Mouse (Mus musculus) kidney, postnatal 10 days (tissue): ENCODE measurements around the gene Iah1.

ENCODE experiments used
- DNase-seq: peaks from one replicate; pipeline ENCODE4 v3.0.0; 2021; ENCODE audit warnings: mixed read lengths

Gene Iah1

DNA sequence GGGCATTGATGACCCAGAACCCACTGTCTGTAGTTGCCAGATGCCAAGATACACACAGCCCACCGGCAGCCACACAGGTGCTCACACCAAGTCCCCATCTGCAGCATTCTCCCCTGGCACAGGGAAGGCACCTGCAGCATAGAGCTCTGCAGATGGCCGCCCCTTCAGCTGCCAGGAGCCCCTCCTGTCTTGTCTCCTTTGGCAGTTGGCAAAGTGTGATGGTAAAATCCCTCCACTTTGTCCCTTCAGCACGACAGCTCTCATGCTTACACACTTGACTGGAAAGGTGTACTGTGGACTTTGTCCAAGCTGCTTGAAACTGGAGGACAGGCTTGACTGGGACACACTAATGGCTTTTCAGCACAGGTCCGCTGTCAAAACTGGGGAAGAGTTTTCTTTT, 4.1 kb downstream of the Iah1 start:
- DNase-seq, result no peak

DNA sequence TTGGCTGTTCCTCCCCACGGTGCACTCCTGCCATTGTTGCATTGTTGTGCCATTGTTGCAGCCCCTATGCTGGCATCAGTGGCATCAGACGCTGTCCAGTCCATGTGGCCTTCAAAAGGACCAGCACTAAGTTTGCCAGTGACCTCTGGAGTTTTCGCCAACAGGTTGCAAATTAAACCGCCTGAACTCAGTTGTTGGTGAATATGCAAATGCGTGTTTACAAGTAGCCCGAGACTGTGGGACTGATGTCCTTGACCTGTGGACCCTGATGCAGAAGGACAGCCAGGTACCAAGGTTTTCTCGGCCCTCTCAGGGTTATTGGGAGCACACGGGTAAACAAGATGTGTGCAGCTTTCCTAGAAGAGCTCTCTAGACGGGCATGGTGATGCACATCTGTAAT, 5.0 kb downstream of the Iah1 start:
- no peak for DNase-seq

DNA sequence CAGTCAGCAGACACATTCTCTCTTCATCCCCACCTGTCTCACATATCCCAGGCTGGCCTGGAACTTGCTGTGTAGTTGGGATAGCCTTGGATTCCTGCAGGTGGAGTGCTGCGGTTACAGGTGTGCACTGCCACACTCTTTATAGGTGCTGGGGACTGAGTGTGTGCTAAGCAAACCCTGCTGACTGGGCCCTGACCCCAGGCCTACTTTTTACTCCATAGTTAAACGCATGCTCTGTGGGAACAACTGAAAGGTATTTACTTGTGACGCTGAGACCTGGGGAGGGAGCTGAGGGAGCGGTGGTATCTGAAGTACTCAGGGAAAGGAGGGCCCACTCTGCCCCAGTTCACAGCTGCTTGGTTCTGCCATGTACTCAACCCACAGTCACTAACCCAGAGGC, 6.1 kb downstream of the Iah1 start:
- DNase-seq, result no peak

DNA sequence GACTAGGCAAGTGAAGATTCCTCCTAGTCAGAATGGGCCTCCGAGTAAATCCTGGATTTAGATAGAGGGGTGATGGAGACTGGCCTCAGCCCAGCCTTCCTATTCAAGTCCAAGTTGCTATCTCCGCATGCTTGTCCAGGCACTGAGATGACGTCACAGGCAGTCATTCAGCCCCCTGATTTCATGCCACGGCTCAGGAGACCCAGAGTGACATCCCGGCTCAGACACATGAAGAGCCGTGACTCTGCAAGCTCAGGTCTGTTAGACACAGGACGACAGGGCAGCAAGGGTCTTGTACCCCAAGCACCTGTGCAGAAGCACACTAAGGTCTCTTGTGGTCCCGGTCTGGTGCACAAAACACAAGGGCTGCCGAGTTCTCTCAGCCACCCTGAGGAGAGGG, 6.7 kb downstream of the Iah1 start:
- DNase-seq, result no peak

DNA sequence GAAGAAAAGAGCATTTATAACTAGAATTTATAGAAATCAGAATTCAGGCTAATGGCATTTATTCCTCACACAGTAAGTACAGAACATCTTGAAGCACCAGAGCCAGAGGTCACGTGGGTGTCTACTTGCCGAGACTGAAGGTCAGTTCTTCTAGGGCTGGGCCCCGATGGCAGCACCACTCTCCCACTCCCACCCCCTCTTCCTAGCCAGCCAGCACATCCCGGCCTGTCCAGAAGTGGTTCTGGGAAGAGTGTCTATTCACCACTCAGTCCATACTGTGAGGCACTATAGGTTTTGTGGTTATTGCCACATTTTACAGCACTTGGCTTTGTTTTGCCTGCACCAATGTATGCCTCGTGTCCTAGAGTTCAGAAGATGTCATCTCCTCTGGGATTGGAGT, 7.9 kb downstream of the Iah1 start:
- DNase-seq, result no peak

DNA sequence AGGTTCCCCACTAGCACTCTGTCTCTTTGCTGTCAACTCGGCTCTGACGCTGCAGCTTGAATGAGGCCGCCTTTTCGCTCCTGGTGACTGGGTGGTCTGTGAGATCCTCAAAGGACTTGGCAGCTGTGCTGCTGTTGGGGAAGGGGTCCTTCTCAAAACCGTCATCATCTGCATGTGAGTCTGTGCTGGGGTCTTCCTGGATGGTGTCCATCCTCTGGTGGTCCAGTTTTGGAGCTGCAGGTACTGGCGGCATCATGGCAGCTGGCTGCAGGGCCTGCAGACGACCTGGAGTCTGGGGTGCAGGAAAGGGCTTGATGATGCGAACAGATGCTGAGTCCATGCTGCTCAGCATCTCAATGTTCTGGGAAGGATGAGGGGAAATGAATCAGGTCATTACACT, 9.1 kb downstream of the Iah1 start:
- no peak for DNase-seq

DNA sequence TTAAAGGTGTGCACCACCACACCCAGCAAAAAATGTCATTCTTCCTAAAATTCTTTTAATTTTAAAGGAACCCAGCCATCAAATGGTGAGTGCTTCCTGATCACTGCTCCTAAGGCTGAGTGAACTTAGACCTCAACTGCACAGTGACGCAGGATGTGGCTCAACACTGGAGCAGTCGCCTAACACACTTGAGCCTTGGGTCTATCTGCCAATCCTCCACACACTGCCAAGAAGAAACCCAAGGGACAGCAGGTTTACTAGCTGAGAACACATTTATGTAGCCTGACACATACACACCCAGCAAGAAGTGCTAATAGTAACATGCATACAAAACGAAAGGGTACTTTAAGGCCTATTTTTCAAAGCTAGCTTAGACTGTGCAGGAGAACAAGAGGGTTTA, 10.1 kb downstream of the Iah1 start:
- DNase-seq, result no peak

DNA sequence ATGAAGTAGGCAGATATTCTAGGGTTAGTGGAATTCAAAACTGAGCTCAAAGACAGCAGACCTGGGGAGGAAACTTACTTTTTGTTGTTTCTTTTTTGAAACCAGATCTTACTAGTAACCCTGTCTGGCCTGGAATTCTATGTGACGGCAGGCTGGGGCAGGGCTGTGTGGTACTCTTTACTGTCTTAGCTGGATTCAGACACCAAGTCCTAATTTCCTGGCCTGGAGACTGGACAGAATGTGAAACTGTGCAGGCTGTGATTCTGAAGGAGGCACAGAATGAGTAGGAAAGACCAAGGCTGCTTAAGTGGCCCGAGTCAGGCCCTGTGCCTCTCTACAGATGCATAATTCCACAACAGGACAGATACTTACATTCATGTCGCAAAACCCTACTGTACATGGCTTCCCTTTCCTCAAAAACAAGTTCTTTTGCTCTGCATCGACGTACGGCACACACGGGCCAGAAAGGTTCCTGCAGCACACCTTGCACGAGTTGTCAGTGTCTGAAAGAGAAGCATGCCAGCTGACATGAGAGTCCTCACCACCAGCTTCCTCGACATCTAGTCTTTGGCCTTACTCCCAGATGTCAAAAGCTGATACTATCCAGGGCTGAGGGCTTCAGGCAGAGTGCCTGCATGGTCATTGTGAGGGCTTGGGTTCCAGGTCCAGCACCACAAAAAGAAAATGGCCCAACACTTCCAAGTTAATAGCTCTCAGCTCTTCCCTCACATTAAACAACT, 13.6 kb downstream of the Iah1 start:
- no peak for DNase-seq

DNA sequence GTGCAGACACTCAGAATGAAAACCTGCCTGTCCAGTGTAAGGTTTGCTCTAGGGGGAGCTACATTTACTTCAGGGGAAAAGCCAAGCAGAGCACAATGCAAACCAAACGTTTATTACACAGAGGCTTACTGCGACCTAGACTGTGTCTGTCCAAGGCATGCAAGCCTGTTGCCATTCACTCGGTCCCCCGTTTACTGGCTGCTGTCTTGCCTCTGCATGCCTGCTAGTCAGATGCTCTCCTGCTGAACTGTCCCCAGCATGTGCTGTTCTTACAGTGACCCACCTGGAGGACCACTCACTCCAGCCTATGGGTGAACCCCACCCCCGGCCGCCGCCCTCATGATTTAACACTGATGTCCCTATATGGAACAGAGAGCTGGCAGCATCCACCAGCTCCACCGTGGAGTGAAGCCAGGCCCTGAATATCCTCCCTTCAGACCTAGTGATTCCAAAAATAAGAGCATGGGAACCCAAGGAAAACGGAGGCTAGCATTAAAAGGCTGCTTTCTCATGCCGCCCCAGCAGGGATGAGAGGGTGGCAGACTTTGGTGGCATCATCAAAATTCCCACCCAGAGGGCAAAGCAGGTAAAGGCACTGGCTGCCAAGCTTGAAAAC, 14.9 kb downstream of the Iah1 start:
- no peak for DNase-seq

DNA sequence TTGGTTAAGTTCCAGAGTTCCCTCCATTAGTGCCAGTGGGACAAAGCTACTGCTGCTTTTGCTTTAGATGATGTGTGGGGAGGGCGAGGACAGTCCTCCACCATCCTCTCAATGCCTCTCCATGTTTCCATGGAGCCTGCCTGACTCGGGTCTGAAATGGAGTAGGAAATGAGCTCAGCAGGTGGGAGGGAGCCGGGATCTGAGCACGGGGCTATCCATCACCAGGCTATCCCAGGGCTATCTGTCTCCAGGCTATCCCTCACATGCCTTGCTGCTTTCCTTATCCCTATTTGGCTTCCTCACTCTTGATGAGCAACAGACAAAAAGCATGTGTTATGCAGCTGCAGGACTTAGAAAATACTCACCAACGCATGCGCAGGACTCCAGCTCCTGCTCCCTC, 15.5 kb downstream of the Iah1 start:
- DNase-seq, result no peak

DNA sequence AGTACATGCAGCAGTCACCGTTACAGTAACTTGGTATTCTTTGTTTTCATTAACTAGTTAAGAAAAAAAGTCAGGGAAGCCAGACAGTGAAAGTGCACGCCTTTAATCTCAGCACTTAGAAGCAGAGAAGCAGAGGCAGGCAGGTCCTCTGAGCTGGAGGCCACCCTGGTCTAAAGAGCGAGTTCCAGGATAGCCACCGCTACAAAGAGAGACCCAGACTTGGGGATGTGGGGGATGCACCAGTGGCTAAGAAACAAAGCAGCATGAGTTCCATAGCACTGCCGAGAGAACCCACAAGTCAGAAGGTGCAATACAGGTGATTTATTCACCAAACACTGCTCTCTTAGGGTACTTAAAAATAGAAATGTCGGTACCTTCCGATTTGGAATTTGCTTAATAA, 16.8 kb downstream of the Iah1 start:
- DNase-seq, result no peak

DNA sequence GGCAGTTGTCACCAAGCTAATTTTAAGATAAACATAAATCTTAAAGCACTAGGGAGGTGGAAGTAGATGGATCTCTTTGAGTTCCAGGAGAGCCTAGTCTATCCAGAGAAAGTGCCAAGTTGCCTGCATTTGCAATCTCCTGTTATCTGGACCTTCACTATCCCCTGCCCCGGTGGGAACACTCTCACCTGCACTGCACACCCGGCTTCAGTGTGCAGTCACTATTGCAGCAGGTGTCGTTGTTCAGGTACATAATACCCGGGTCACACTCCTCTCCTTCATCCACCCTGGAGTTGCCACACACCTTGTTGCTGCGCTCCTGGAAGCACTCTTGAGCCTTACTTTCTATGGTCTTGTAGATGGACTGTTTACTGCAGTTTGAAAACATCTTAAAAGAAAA, 17.6 kb downstream of the Iah1 start:
- no peak for DNase-seq

DNA sequence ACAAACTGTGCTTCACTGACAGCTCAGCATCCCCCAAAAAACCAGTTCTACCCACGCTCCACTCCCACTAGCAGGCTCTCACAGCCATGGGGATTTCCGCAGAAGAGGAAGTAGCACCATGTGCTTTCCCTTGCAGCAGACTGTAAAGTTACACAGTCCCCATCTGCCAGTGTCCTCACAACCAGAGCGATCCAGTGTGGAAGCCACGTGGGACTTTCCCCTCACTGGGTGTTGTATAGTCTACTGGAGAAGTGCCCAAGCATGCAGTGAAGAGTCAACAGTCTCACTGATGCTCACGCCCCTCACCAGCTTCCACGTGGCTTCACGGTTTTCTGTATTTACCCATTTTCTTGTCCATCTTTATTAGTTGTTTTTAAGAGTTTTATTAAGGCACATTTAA, 19.7 kb downstream of the Iah1 start:
- DNase-seq, result no peak

DNA sequence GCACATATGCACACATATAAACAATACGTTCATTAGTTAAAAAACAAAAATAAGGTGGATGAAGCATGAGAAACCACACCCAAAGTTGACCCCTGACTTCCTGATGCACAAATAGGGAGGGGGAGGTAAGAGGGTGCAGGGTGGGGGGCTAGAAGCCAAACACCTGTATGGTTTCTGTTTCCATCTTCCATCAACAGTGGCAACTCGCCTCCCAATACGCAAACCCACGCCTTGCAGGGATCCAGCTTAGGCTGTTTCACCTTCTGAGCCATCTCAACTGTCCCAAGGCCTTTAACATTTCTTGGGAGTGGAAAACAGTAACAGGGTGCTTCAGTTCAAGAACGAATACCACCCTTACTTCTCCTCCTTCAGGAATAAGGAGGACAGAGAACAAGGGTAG, 21.0 kb downstream of the Iah1 start:
- DNase-seq, result no peak

DNA sequence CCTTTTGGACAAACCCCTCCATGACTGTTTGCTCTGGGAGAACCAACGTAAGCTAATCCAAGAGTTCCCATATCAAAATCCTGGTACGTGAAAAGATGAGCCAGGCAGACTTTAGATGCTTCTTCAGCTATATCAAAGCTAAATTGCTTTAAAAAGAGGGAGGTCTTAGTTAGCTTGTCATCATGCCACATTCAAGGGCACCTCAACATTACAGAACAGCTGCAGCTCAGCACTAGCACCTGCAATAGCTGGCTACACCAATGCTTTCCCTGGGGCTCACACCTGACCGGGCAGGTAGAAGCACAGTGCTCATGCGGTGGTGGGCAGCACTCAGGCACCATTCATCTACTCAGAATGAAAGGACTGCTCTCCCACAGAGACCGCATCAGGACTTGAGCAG, 24.5 kb downstream of the Iah1 start:
- DNase-seq, result no peak

DNA sequence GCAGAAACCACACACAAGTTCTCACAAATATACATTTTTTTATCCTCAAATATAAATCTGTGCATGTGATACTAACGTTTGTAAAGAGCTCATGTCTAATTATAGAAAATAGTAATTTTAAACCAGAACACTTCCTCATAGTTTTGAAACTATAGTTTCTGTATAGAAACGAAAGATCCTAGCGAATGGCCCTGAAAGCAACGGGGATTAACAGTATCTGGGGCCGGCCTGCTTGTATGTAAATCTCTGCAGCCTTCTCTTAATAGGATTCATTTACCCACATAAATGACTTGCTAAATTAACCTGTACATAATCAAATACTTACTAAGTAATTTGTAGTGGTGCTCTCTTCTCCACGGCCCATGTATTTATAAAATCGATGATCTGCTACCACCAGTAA, 30.8 kb downstream of the Iah1 start:
- no peak for DNase-seq

DNA sequence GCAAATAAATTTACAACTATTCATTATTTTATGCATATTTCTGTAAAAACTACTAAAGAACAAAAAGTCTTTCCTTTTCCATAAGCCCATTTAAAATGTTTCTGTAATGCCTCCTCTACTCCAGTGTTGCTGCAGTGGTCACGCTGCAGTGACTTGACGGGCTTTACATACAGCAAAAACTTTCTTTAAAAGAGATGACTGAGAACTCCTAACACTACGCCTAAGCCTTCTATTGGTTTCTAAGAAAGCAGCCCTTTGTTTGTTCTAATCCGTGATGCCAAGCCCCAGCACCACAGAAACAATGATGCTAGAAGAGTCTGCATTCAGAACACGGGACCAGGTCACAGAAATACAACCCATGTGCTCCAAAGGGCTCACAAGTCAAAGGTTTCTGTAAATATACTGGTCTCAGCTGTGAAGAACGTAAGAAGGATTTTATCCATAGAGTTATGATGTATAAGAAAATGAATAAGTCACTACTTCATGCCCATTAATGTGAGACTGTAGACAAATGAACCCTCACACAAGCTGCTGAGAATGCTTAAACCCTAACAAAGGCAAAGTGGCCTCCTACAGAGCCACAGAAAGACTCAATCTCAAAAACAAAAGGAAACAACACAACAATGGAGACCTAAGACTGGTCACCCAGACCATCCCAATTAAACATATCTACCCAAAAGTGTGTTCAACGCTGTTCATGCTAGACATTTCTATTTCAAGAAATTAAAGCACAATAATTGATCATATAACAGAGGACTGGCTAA, 34.1 kb downstream of the Iah1 start:
- DNase-seq, result no peak

DNA sequence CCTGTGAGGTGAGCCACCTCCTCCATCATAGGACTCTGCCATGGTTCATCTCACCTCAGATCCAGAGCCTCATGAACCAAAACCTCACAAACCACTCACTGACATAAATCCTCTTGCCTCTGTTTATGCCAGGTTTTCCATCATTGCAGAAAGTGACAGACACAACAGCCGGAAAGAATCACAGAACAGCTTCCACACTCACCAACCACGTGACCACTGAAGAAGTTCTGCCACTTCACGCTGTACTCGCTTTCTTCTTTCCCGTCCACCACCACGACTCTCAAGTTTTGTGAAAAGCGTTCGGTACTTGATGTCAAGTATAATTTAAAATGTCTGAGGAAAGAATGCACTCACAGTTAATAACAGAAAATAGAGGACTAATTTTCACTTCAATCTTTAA, 37.5 kb downstream of the Iah1 start:
- DNase-seq, result no peak

DNA sequence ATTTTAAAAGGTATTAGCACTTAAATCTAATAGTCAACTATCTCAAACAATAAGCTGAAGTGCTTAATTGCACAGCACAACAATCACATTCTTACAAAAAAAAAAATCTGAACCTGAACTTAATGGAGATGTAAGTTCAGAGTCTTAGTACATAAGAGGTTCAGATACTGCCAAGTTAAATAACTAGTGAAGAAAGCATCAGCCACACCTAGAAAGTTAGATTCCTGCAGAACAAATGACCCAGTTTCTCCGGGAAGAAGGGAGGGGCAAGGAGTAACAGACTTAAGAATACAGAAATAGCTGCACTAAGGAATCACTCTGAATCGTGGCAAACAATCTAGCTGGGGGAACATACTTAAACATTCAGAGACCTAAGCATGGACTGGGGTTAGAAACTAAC, 46.5 kb downstream of the Iah1 start:
- DNase-seq, result no peak

DNA sequence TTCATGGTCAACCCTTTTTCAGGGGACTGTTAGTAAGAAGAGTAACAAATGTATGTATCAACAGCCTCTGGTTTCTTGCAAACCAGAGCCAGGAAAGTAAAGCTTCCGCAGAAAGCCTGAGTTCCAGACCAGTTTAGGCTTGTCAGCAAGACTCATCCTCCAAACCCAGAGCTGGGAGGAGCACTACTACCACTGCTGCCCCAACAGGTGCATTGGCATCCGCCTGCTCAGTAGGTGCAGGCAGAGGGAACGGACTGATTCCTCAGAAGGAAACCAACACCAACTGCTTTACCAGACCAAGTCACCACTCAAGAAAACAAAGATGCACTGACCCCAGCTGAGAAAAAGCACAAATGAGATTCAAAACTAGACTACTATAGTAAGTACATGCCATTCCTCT, 47.0 kb downstream of the Iah1 start:
- DNase-seq, result no peak

DNA sequence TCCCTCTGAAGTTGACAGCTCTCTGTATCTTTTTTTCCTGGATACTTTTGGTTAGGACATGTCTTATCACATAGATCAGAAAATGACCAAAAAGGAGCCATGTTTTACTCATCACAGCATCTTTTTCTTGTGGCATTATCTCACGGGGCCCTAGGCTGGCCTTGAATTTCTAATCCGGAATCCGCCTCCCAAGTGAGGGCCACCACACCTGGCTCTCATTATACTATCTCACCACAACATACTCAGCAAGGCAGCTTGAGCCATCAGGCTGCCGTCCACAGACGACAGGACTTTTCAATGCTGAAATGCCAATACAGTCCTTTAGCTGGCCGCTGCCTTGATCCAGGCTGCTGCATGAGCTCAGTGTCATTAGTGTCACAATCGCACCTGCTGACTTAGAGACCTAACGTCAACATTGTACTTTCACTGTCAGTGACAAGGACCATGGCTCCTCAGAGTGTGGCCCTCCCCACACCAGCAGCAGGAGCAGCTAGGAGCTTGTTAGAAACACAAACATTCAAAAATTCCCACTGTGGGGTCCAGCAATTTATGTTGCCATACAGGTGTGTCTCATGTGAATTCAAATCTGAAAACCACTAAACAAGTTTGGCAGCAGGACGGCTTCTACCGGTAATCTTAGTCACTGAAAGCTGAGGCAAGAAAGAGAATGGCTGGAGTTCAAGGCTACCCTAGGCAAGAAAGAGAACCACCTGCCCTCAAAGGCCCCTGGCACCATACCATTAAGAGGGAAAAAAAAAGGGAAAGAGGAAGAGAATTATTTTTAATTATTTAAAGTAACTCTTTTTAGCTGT, 48.6 kb downstream of the Iah1 start:
- DNase-seq, result no peak

DNA sequence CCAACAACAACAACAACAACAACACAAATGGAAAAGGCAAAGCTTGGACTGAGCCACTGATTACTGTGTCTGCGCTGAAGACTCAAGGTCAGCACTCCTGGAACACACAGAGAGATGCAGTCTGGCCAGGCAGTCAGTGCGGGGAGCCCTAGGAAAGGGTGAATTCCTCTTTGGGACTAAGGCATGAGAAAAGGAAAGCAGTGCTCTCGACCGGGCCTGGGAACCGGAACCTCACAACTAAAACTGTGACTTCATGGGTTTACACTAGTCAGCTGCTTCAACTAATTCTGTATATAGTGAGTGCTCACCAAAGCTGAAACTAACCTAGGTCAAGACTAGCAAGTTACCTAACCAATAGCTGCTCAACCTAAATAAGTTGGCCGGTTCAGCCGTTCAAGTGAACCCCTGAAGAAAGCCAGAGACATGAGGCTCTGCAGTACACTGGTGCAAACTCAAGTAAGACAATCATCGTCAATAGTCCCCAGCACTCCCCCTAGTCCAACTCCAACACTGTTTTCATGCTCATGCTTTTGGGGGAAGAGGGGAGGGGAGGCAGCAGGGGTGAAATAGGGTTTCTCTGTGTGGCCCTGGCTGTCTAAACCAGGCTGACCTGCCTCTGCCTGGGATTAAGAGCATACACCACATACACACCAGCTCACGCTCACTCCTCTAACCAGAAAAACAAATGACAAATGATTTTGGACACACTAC, 52.3 kb downstream of the Iah1 start:
- no peak for DNase-seq

DNA sequence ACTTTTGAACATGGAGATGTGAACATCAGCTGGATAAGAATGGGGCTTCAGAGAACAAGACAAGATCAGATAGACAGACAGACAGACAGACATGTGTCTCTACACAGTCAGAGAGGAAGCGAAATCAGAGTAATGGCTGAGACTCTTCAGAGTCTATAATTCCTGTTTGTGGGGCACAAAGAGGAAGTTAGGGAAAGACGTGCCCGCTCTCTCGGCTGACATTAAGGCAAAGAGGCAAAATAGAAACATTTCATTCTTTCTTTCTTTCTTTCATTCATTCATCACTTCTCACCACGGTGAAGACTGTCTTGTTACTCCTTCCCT, 52.9 kb downstream of the Iah1 start:
- no peak for DNase-seq
